Mouse (Mus musculus): ENCODE results near the gene Rrn3. TPM values are rescaled to one million over a fixed set of nuclear protein-coding genes. Genes with fewer than 3 reads are reported as not detected.

Gene Rrn3
- total and polyA plus RNA-seq, 3 experiments, result 60.0 to 92.8 TPM; not detected in 1

DNA sequence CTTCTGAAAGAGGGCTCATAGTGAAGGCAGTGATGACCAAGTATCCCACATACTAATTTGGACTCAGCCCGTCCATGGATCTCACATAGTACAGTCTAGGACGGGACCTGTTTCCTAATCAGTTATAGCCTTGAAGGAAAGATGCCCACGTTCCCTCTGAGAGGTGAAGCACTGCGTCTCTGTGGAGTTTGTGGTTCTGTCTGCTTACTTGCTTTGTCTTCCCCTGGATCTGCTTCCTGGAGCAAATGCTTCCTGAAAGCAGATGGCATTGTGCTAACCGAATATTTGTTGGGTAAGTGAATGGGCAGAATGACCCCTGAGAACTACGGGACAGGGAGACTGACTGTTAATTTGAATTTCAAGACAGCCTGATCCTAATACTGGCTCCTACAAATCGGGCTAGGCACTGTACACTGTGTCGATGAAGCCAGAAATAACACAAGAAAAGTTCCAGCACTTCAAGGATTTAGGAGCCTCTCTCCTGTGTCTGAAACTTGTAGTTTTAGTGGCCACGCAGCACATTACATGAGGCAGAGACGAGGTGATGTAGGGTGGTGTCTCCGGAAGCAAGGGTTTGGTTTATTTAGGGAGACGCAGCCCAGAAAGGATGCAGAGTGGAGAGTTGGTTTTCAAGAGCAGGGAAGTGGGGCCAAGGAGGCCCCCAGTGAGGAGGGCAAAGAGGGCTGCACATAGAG, 39.4 kb downstream of the Rrn3 start:
- Histone ChIP-seq H3K79me2 (ENCODE audit: control insufficient read depth, insufficient read depth, low read length, poor library complexity) (peaks cover 5% of the 10 kb centered on the region), H3K27ac (ENCODE audit: control insufficient read depth, low read depth, low read length) (no peak overlapping the region), H3K9me3 (replicated peaks; ENCODE audit: insufficient read depth, low read length) (no peaks in the 10 kb centered on the region), H3K27me3 (ENCODE audit: control insufficient read depth in 1 of 2, insufficient read depth in 2 of 2, low read length in 2 of 2) (no peaks in the 10 kb centered on the region), H3K36me3 (ENCODE audit: control insufficient read depth in 1 of 2, insufficient read depth in 2 of 2, low read length in 2 of 2) (peaks cover under 1 to 7% of the 10 kb centered on the region in 2 experiments; a peak in 2 of 4 replicates), H3K4me3 (ENCODE audit: control insufficient read depth in 1 of 2, insufficient read depth in 1 of 2, low read depth in 2 of 2, low read length in 2 of 2) (peak overlapping the region; percentile 65 to 94), H3K4me1 (ENCODE audit: control insufficient read depth in 1 of 2, insufficient read depth in 2 of 2, low read length in 2 of 2) (no peaks in the 10 kb centered on the region; a peak in 1 of 4 replicates), H3K9ac (ENCODE audit: control insufficient read depth, low read depth, low read length, poor library complexity, severe bottlenecking) (peak overlapping the region; percentile 76)
- DNase-seq (ENCODE audit: low read depth, low spot score), result peak; percentile 44
- TF ChIP-seq UBTF (IDR thresholded peaks at IDR 0.05; ENCODE audit: borderline replicate concordance, insufficient read depth, low read depth, low read length) (no peak), GATA1 (IDR thresholded peaks at IDR 0.05; ENCODE audit: low read depth, low read length) (no peak), MEF2A (IDR thresholded peaks at IDR 0.05; ENCODE audit: extremely low read depth, insufficient replicate concordance, low read depth, low read length, poor library complexity, severe bottlenecking) (no peak), POLR2AphosphoS5 (IDR thresholded peaks at IDR 0.05; ENCODE audit: borderline replicate concordance, low read depth, low read length) (no peak), POLR2AphosphoS2 (IDR thresholded peaks at IDR 0.05; ENCODE audit: low read length) (no peak), TCF12 (IDR thresholded peaks at IDR 0.05; ENCODE audit: low read depth, low read length) (no peak), RCOR1 (IDR thresholded peaks at IDR 0.05; ENCODE audit: low read depth, low read length) (no peak), NELFE (IDR thresholded peaks at IDR 0.05; ENCODE audit: low read depth, low read length) (no peak), ETS1 (IDR thresholded peaks at IDR 0.05; ENCODE audit: low read depth, low read length) (no peak), TBP (IDR thresholded peaks at IDR 0.05; ENCODE audit: low read depth, low read length) (no peak), TAL1 (IDR thresholded peaks at IDR 0.05; ENCODE audit: low read length) (no peak), KAT2A (conservative IDR thresholded peaks at IDR 0.05; ENCODE audit: low read depth, low read length) (no peak), ZNF384 (IDR thresholded peaks at IDR 0.05; ENCODE audit: low read depth, low read length) (no peak), MAFK (IDR thresholded peaks at IDR 0.05; ENCODE audit: borderline replicate concordance, low read depth, low read length) (no peak), ELF1 (IDR thresholded peaks at IDR 0.05; ENCODE audit: low read depth, low read length) (no peak), CHD2 (IDR thresholded peaks at IDR 0.05; ENCODE audit: low read length) (no peak), CHD1 (IDR thresholded peaks at IDR 0.05; ENCODE audit: low read depth, low read length) (no peak), POLR2A (IDR thresholded peaks at IDR 0.05; ENCODE audit: control insufficient read depth in 1 of 2, insufficient read depth in 1 of 2, low read depth in 1 of 2, low read length in 2 of 2, poor library complexity in 1 of 2) (no peak), E2F4 (IDR thresholded peaks at IDR 0.05; ENCODE audit: borderline replicate concordance, low read depth, low read length) (no peak)

DNA sequence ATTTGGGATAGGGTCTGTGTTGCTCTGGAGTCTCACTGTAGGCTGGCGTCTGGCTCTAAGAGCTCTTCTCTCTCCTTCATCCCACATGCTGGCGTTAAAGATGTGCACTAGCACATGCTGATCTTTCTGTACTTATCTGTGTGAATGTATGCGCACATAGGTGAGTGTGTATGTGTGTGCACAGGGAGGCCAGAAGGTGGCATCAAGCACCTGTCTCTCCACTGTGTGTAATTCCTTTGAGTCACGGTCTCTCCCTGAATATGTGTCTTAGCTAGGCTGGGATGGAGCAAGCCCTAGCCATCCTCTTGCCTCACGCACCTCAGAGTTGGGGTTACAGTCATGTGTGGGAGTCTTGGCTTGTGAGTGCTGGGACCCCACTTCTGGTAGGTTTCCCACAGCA, 40.3 kb downstream of the Rrn3 start:
- Histone ChIP-seq H3K9me3 (replicated peaks; ENCODE audit: insufficient read depth, low read length) (no peaks in the 10 kb centered on the region), H3K36me3 (ENCODE audit: control insufficient read depth in 1 of 2, insufficient read depth in 2 of 2, low read length in 2 of 2) (peaks cover 0 to 7% of the 10 kb centered on the region in 2 experiments; a peak in 1 of 4 replicates), H3K79me2 (ENCODE audit: control insufficient read depth, insufficient read depth, low read length, poor library complexity) (peaks cover 5% of the 10 kb centered on the region), H3K9ac (ENCODE audit: control insufficient read depth, low read depth, low read length, poor library complexity, severe bottlenecking) (no peak overlapping the region), H3K27me3 (ENCODE audit: control insufficient read depth in 1 of 2, insufficient read depth in 2 of 2, low read length in 2 of 2) (no peaks in the 10 kb centered on the region), H3K27ac (ENCODE audit: control insufficient read depth, low read depth, low read length) (no peak overlapping the region), H3K4me1 (ENCODE audit: control insufficient read depth in 1 of 2, insufficient read depth in 2 of 2, low read length in 2 of 2) (no peaks in the 10 kb centered on the region; a peak in 1 of 4 replicates), H3K4me3 (ENCODE audit: control insufficient read depth in 1 of 2, insufficient read depth in 1 of 2, low read depth in 2 of 2, low read length in 2 of 2) (no peak overlapping the region)
- peak; percentile 31; the same call in 1 of the 2 replicates for TF ChIP-seq SMC3 (IDR thresholded peaks at IDR 0.05; ENCODE audit: low read depth, low read length)
- TF ChIP-seq TAL1 (IDR thresholded peaks at IDR 0.05; ENCODE audit: low read length), result no peak
- TF ChIP-seq CTCF (IDR thresholded peaks at IDR 0.05 in 2 of 3, conservative IDR thresholded peaks at IDR 0.05 in 1 of 3; ENCODE audit: control insufficient read depth in 1 of 3, insufficient read depth in 1 of 3, low read depth in 2 of 3, low read length in 3 of 3, poor library complexity in 1 of 3, severe bottlenecking in 1 of 3), result peak in 2 of 3 experiments; percentile 32; a peak in 3 of 6 replicates
- TF ChIP-seq RAD21 (IDR thresholded peaks at IDR 0.05; ENCODE audit: low read depth, low read length), result peak; percentile 32
- TF ChIP-seq HCFC1 (IDR thresholded peaks at IDR 0.05; ENCODE audit: low read depth, low read length), result no peak
- DNase-seq (ENCODE audit: low read depth, low spot score), result no peak
